Mouse (Mus musculus): ENCODE results near the gene Itsn1. TPM values are rescaled to one million over a fixed set of nuclear protein-coding genes. Genes with fewer than 3 reads are reported as not detected.
A peak's percentile ranks its signal among the peaks of the same experiment; 100 is the strongest.

Itsn1 gene
- total and polyA plus RNA-seq, 2 experiments from 2014 or later = 33.6 to 69.5 TPM

DNA sequence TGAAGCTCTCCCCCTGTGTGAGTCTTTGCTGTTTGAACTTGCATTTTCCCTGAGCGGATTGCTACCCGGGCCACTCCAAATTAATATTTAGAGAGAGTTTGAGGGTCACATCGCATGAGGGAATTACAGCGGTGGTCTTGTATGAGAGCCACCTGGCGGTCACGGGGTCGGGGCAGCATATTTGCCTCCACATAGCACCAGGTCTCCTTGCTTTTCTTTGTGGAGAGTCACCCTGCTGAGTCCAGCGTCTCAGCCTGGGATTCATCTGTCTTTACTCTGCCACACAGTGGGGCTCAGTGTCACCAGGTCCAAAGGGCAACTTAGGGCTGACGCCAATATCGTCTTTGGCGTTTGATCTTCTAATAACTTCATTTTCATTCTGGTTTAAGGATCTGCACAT lies 171.2 kb downstream of the Itsn1 start:
- Histone ChIP-seq H3K9ac (replicated peaks; ENCODE audit: low read length) (no peak overlapping the region), H3K27ac (0 out of 2 replicates have a peak overlapping the region, but pooled peaks have one; percentile 32), H3K4me2 (ENCODE audit: low read depth, low read length) (no peak overlapping the region), H3K4me3 (ENCODE audit: low read length) (no peak overlapping the region), H3K9me3 (ENCODE audit: low read length) (no peaks in the 10 kb centered on the region), H3K36me3 (ENCODE audit: insufficient read depth, low read length) (peaks cover 5% of the 10 kb centered on the region; the same call in 1 of the 2 replicates), H3K27me3 (ENCODE audit: insufficient read depth, low read length) (no peaks in the 10 kb centered on the region), H3K4me1 (ENCODE audit: insufficient read depth, low read length) (peaks cover 15% of the 10 kb centered on the region)
- 43% methylated on average over 11 of the region's 11 CpGs for WGBS
- DNase-seq (ENCODE audit: low spot score) (no peak), ATAC-seq (no peak)
- TF ChIP-seq CTCF (IDR thresholded peaks at IDR 0.05; ENCODE audit: low read depth) = peak; percentile 8; the same call in 1 of the 2 replicates

DNA sequence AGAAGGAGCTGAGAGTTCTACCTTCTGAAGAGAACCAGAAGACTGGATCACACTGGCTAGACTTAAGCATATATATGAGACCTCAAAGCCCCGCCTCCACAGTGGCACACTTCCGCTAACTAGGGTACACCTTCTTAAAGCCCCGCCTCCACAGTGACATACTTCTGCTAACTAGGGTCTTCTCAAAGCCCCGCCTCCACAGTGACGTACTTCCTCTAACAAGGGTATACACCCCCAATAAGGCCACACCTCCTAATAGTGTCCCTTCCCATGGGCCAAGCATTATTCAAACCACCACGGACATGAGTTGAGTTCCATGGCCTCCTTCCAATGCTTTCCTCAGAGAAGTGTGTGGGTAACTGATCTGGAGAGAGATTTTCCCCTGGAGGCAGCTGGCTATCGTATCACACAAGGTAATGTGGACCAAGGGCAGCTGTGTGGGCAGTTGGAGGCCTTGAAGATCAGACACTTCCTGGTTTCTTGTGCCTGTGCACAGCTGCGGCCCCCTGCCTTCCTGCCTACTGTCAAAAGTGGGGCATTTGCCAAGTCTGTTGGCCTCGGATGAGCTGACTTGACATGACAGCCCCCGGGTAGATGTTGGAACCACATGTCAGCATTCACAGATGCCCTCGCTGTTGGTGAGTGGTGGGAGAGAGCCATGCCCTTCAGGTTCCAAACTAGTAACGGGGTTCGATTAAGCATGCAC lies 174.9 kb downstream of the Itsn1 start:
- H3K9me3 ChIP-seq (ENCODE audit: low read length) = no peaks in the 10 kb centered on the region
- H3K9ac ChIP-seq (replicated peaks; ENCODE audit: low read length) = no peak overlapping the region
- DNase-seq (ENCODE audit: low spot score) = peak; percentile 86
- peaks cover 6% of the 10 kb centered on the region for H3K4me1 ChIP-seq (ENCODE audit: insufficient read depth, low read length)
- no peak overlapping the region for H3K4me2 ChIP-seq (ENCODE audit: low read depth, low read length)
- peak; percentile 91 for ATAC-seq
- 73% methylated on average over 13 of the region's 13 CpGs for WGBS
- no peaks in the 10 kb centered on the region for H3K27me3 ChIP-seq (ENCODE audit: insufficient read depth, low read length)
- H3K36me3 ChIP-seq (ENCODE audit: insufficient read depth, low read length) = peaks cover 5% of the 10 kb centered on the region; the same call in 1 of the 2 replicates
- TF ChIP-seq CTCF (IDR thresholded peaks at IDR 0.05; ENCODE audit: low read depth) = no peak
- H3K4me3 ChIP-seq (ENCODE audit: low read length) = no peak overlapping the region
- peak overlapping the region; percentile 56; the same call in 1 of the 2 replicates for H3K27ac ChIP-seq

DNA sequence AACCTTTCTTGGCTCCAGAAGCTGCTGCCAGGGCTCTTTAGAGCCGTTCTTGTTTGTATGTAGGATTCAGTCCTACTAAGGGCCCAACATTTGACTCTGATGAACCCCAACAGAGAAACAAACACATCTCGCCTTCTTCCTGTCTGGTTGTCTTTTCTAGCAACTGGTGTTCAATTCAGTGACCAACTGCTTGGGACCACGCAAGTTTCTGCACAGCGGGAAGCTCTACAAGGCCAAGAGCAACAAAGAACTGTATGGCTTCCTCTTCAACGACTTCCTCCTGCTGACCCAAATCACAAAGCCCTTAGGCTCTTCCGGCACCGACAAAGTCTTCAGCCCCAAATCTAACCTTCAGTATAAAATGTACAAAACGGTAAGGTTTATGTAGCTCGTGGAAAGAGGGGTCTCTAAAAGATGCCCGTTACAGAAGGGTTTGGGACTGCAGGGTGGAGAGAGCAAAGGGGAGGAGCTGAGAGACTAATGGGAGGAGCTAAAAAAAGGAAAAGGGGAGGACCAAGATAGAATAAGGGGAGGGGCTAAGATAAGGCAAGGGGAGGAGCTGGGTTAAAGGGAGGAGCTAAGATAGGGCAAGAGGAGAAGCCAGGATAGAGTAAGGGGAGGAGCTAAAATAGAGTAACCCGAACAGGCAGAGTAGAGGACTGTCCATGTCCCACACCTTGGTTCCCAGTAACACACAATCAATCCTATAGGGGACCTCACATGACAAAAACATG lies 176.2 kb downstream of the Itsn1 start:
- Histone ChIP-seq H3K9ac (replicated peaks; ENCODE audit: low read length) (no peak overlapping the region), H3K4me2 (ENCODE audit: low read depth, low read length) (no peak overlapping the region), H3K4me1 (ENCODE audit: insufficient read depth, low read length) (no peaks in the 10 kb centered on the region), H3K9me3 (ENCODE audit: low read length) (no peaks in the 10 kb centered on the region), H3K4me3 (ENCODE audit: low read length) (no peak overlapping the region), H3K27me3 (ENCODE audit: insufficient read depth, low read length) (no peaks in the 10 kb centered on the region), H3K36me3 (ENCODE audit: insufficient read depth, low read length) (peaks cover 5% of the 10 kb centered on the region; the same call in 1 of the 2 replicates), H3K27ac (peak overlapping the region; percentile 11; the same call in 1 of the 2 replicates)
- no peak for TF ChIP-seq CTCF (IDR thresholded peaks at IDR 0.05; ENCODE audit: low read depth)
- DNase-seq (ENCODE audit: low spot score) (no peak), ATAC-seq (no peak)
- WGBS = 76% methylated on average over 11 of the region's 11 CpGs

DNA sequence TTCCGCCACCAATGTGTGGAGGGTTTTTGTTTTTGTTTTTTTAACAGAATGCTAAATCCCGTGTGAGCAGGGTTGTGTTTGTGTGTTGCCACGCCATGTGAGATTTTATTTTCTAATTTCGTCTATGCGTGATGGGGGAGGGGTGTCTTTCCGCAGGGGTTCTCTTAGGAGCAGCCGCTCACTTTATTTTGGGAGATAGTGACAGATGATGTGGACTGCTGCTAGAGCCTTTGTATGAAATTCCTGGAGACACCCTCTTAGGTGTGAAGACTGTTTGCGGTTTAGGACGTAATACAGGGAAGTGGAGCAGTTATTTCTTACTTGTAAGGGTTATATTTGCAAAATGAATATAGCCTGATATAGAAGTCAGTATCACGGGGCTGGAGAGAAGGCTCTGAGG lies 176.9 kb downstream of the Itsn1 start:
- no peak for ATAC-seq
- TF ChIP-seq CTCF (IDR thresholded peaks at IDR 0.05; ENCODE audit: low read depth) = no peak
- no peak overlapping the region for H3K4me2 ChIP-seq (ENCODE audit: low read depth, low read length)
- no peaks in the 10 kb centered on the region for H3K9me3 ChIP-seq (ENCODE audit: low read length)
- no peaks in the 10 kb centered on the region for H3K4me1 ChIP-seq (ENCODE audit: insufficient read depth, low read length)
- WGBS = 85% methylated on average over 10 of the region's 10 CpGs
- H3K27me3 ChIP-seq (ENCODE audit: insufficient read depth, low read length) = no peaks in the 10 kb centered on the region
- H3K9ac ChIP-seq (replicated peaks; ENCODE audit: low read length) = no peak overlapping the region
- peaks cover 5% of the 10 kb centered on the region; the same call in 1 of the 2 replicates for H3K36me3 ChIP-seq (ENCODE audit: insufficient read depth, low read length)
- DNase-seq (ENCODE audit: low spot score) = no peak
- H3K4me3 ChIP-seq (ENCODE audit: low read length) = no peak overlapping the region
- no peak overlapping the region for H3K27ac ChIP-seq

DNA sequence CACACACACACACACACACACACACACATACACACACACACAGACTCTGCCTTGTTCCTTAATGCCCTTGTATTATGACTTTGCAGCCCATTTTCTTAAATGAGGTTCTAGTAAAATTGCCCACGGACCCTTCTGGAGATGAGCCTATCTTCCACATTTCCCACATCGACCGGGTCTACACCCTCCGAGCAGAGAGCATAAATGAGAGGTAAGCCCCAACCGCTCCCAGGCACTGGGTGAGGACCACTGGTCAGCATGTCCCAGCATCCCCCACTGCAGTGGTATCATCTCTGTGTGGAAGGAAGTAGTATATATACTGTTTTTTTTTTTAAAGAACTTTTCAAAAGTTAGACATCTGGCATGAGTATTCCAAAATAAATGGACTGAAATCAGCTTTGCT lies 177.6 kb downstream of the Itsn1 start:
- Histone ChIP-seq H3K4me3 (ENCODE audit: low read length) (no peak overlapping the region), H3K9me3 (ENCODE audit: low read length) (no peaks in the 10 kb centered on the region), H3K4me2 (ENCODE audit: low read depth, low read length) (no peak overlapping the region), H3K9ac (replicated peaks; ENCODE audit: low read length) (no peak overlapping the region), H3K27ac (no peak overlapping the region), H3K36me3 (ENCODE audit: insufficient read depth, low read length) (no peaks in the 10 kb centered on the region; the same call in 1 of the 2 replicates), H3K4me1 (ENCODE audit: insufficient read depth, low read length) (no peaks in the 10 kb centered on the region), H3K27me3 (ENCODE audit: insufficient read depth, low read length) (no peaks in the 10 kb centered on the region)
- ATAC-seq (no peak), DNase-seq (ENCODE audit: low spot score) (no peak)
- no peak for TF ChIP-seq CTCF (IDR thresholded peaks at IDR 0.05; ENCODE audit: low read depth)
- 90% methylated on average over 5 of the region's 5 CpGs for WGBS

DNA sequence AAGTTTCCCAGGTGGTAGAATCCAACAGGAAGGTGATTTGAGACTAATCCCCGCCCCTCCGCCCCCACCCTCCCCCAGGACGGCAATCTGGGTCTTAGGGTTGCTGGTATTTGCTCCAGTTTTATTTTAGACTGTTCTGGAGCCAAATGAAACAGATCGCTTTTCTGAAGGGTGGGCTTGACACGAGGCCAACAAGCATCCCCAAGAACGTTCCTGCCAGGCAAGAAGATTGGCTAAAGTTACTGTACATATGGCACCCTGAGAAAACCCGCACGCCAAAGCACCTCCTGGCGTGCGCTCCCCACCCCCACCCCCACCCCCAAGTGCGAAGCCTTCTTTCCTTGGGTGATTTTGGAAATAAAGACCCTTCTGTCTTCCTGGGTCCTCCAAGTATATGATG lies 178.1 kb downstream of the Itsn1 start:
- DNase-seq (ENCODE audit: low spot score) (no peak), ATAC-seq (no peak)
- no peak overlapping the region for H3K9ac ChIP-seq (replicated peaks; ENCODE audit: low read length)
- H3K4me1 ChIP-seq (ENCODE audit: insufficient read depth, low read length) = no peaks in the 10 kb centered on the region
- H3K9me3 ChIP-seq (ENCODE audit: low read length) = no peaks in the 10 kb centered on the region
- peaks cover 3% of the 10 kb centered on the region; the same call in 1 of the 2 replicates for H3K36me3 ChIP-seq (ENCODE audit: insufficient read depth, low read length)
- H3K4me3 ChIP-seq (ENCODE audit: low read length) = no peak overlapping the region
- WGBS = 65% methylated on average over 11 of the region's 11 CpGs
- no peak for TF ChIP-seq CTCF (IDR thresholded peaks at IDR 0.05; ENCODE audit: low read depth)
- H3K4me2 ChIP-seq (ENCODE audit: low read depth, low read length) = no peak overlapping the region
- no peak overlapping the region for H3K27ac ChIP-seq
- no peaks in the 10 kb centered on the region for H3K27me3 ChIP-seq (ENCODE audit: insufficient read depth, low read length)
